Mouse (Mus musculus) retina, adult 2 months (tissue): ENCODE data around the gene Gm9945.

Experiments
- DNase-seq: peaks from one replicate; pipeline ENCODE4 v3.0.0-alpha.2; 2012; ENCODE audit warnings: low read depth, low spot score

The Gm9945 gene

GRCm38 (mm10) chr11:53479783-53480301, at the start of gene Gm9945, which contains the start of gene Sowaha:
Gene Gm9945, plus strand, starts transcription at chr11:53480166.
Gene Sowaha, minus strand, starts transcription at chr11:53480274.
- DNase-seq = no peak

DNA sequence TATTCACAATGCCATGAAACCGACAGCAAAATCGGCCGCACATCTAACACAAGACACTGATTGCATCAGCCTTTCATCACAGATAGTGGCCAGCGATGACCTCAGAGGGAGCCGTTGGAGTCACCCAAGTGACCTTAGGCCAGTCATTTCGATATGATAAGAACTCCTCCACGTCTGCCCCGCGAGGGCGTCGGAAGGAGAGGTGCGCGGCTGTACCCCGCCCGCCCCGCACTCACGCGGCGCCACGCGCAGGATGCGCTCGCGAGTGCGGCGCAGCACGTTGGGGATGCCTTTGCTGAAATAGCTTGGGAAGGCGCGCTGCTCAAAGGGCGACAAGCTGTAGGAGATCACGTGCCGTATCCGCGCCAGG, 49.7 kb upstream of the Gm9945 start:
- DNase-seq = no peak

DNA sequence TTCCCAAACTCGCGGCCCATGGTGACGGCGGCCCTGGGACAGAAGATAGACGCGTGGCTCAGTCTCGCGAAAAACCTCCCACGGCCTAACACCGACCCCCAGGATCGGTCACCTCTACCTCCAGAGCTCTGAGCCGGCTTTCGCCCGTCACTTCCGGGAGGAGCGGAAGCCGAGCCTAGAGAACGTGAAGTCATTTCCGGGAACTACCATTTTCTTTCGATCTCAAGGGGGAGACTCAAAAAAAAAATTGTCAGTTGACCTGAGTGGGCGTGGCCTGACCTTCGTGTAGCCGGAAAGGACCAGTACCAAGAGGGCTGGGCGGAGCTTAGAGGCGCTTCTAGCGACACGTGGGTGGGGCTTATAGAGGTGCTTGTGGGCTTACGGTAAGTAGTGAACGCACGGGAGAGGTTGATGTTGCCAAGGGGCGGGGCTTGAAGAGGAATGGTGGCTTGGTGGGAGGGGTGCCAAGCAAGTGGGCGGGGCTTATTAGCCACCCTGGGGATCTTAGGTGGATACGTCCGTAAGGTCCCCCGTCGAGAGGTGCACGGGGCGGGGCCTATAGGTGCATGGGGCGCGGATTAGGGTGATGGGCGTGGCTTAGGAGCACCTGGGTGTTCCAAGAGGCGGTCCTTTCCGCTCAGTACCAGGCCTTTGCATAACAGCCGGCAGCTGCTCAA, 49.2 kb upstream of the Gm9945 start, which contains the start of the genes Uqcrq and Gdf9:
TSS of gene Uqcrq (minus strand) at position 162 of the 677 bp plus-strand sequence.
TSS of gene Gdf9 (plus strand) at position 354 of the 677 bp plus-strand sequence.
- DNase-seq = peak; percentile 100

DNA sequence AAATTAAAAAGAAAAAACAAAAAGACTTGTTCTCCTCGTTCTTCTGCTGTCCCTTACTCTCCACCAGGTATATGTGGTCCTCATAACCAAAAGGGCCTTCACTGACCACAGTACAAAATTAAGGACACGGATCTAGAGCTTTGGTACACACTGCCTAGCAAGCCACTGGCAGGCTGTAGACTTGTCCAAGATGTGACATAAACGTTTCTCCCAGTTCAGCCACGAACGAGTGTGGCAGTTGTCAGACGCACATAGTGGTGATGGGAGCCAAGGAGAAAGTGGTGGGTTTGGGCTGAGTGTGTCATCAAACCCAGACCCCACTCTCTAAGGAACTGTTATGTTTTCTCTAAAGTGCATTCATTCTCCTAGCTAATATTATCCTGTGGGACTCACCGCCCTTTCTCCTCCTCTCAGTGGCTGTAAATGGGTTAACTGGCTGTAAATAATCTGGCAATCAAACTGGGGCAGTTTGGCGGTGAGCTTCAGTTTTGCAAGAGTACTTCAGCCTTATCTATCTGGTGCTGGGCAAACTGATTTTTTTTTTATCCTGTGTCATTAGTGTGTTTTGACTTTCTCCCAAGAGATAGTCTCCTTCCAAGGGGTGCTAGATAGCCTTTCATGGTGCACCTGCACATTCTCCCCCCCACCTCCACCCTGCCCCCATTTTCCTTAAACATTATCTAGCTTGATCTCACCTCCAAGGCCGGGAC, 48.5 kb upstream of the Gm9945 start:
- DNase-seq = no peak

GRCm38 (mm10) chr11:53433057-53433456, 46.9 kb upstream of the Gm9945 start:
- no peak for DNase-seq

DNA sequence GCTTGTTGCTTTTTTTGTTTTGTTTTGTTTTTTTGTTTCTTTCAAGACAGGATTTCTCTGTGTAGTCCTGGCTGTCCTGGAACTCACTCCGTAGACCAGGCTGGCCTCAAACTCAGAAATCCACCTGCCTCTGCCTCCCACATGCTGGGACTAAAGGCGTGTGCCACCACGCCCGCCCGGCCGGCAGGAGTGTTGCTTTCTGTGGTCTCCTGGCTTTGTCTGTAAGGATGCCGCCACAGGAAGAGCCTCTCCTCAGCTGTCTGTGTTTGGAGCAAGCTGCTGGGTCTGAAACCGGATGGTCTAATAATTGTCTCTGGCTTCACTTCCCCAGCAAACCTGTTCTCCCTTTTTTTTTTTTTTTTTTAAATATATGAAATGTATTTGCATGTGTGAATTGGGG, 44.5 kb upstream of the Gm9945 start:
- DNase-seq = no peak

- no peak for DNase-seq
Measured at GRCm38 (mm10) chr11:53436338-53436737, 43.6 kb upstream of the Gm9945 start.

- DNase-seq = no peak
Measured at GRCm38 (mm10) chr11:53441921-53442320, 38.0 kb upstream of the Gm9945 start.

- DNase-seq = no peak
Measured at GRCm38 (mm10) chr11:53443861-53444260, 36.1 kb upstream of the Gm9945 start.

GRCm38 (mm10) chr11:53445562-53445961, 34.4 kb upstream of the Gm9945 start:
- no peak for DNase-seq

GRCm38 (mm10) chr11:53446183-53446582, 33.8 kb upstream of the Gm9945 start:
- no peak for DNase-seq

DNA sequence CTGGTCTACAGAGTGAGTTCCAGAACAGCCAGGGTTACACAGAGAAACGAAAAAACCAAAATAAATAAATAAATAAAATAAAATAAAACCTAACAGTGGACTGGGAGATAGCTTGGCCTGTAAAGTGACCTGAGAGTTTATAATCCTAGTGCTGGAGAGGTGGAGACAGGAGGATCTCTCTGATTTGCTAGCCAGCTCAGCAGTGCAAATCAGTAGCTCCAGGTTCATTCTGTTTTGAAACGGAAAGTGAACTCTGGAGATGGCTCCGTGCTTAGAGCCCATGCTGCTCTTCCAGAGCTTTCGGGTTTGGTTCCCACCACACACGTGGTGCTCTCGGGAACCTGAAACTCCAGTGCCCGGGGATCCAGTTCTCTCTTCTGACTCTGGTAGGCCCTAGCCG, 32.0 kb upstream of the Gm9945 start:
- DNase-seq = no peak

DNA sequence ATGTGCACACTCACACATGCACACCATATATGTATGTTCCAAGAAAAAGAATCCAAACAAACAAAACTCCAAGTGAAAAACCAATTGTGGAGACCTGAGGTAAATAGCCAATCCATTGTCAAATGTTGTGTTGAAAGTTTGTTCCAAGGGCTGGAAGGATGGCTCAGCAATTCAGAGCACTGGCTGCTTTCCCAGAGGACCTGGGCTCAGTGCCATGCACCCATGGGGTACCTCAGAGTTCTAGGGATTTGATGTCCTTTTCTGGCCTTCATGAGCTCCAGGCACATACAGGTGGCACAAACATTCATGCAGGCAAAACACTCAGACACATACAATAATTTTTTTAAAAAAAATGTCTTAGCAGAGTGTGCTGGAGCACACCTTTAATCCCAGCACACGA, 31.4 kb upstream of the Gm9945 start:
- no peak for DNase-seq

DNA sequence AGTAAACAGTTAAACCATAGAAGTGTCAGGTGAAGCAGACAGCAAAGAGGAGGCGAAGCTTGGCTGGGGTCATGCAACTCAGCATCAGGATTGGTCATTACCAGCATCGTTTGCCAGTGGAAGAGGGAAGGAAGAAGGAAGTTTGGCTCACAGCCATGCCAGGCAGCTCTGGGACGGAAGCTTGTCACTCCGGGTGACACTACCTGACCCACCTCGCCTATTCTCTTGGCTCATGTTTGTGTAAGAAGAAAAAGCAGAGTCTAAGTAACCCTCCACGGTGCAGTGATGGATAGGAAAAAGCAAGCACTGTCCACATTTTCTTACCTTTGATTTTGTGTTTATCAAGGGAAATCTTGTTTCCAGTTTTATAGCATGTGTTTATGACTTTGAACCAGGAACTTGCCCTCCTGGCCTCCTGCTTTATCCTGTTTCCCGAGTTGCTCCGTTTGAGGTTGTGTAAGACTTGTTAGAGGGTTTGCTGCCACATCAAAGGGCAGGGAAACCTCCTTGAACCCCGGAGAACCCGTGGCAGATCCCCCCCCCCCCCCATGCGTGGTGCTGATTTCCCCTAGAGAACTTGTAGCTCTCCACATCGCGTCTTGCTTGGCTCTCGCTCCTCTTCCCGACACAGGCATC, 29.8 kb upstream of the Gm9945 start:
- DNase-seq = no peak

DNA sequence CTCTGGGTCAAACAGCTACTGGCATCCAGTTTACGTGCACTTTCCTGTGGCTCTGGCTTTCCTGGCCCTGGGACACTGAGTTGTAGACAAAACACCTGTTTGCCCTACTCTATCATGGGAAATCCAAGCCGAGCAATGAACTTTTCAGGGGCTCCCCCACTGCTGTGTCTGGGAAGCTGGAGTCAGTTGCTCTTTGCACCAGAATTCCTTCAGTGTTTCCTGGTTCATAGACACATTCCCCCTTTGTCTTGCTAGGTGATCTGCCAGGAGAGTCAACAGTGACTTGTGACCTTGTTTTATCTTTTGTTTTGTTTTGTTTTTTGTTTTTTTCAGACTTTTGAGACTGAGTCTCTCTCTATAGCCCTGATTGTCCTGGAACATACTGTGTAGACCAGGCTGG, 28.6 kb upstream of the Gm9945 start:
- DNase-seq = no peak

- DNase-seq = no peak
Measured at GRCm38 (mm10) chr11:53452396-53452795, 27.6 kb upstream of the Gm9945 start.

- no peak for DNase-seq
Measured at GRCm38 (mm10) chr11:53453031-53453430, 26.9 kb upstream of the Gm9945 start.

GRCm38 (mm10) chr11:53456474-53457371, 23.2 kb upstream of the Gm9945 start, which contains the start of the genes Gm10447 and Shroom1:
Gene Gm10447, minus strand, starts transcription at chr11:53457110.
Gene Shroom1, plus strand, starts transcription at chr11:53457205.
- no peak for DNase-seq

- no peak for DNase-seq
Measured at GRCm38 (mm10) chr11:53457372-53457954, 22.5 kb upstream of the Gm9945 start.

- DNase-seq = no peak
Measured at GRCm38 (mm10) chr11:53458996-53459395, 21.0 kb upstream of the Gm9945 start.

GRCm38 (mm10) chr11:53460192-53460591, 19.8 kb upstream of the Gm9945 start:
- no peak for DNase-seq
